Mouse (Mus musculus) left cerebral cortex, adult 2 months (tissue): Measurements from ENCODE around the gene Nod1. TPM values are rescaled to one million over a fixed set of nuclear protein-coding genes. Genes with fewer than 3 reads are reported as not detected.

Experiments
- DNase-seq, 2 experiments: peaks; one replicate each; pipeline ENCODE4 v3.0.0; 2021 to 2022; ENCODE audit warnings: low spot score in 2 of 2, mixed read lengths in 1 of 2; ENCODE audit errors: extremely low spot score in 1 of 2
- H3K27ac ChIP-seq: fragments of 200-600 bp; 2 replicates; pipeline ENCODE4 v1.8.1; 2022
- H3K4me3 ChIP-seq: fragments of 200-600 bp; 2 replicates; pipeline ENCODE4 v1.8.1; 2022
- CTCF ChIP-seq: fragments of 200-600 bp; IDR thresholded peaks from 2 replicates; pipeline ENCODE4 v1.8.1; 2022; ENCODE audit warnings: antibody characterized with exemption, mild to moderate bottlenecking, moderate library complexity
- intact Hi-C: fragments of 180-260 bp; cut with DNase I; formaldehyde crosslinking; loops from one replicate; pipeline ENCODE4 v1.15.1; 2025
- long read RNA-seq, 2 experiments: library from polyadenylated mRNA; stranded (forward); transcript quantifications; one replicate each; pipeline ENCODE4 v2.0.0; 2021; ENCODE audit warnings: borderline mapping rate in 2 of 2
- total RNA-seq, 2 experiments: library from RNA; stranded (reverse); gene quantifications; 2 replicates each; pipeline ENCODE4 v1.2.3; 2021

Gene Nod1
- 1 to 10 TPM; 3.4 to 4.3 TPM for total RNA-seq
- long read RNA-seq, experiment 1, full-length matches to known transcripts = 4 of 8 reads
- long read RNA-seq, experiment 1, partial matches to known transcripts = 1 of 8 reads
- long read RNA-seq, experiment 1, other reads (novel, unspliced or antisense) = 3 of 8 reads
- long read RNA-seq, experiment 2, full-length matches to known transcripts = 11 of 13 reads
- long read RNA-seq, experiment 2, partial matches to known transcripts = 0 of 13 reads
- long read RNA-seq, experiment 2, other reads (novel, unspliced or antisense) = 2 of 13 reads

DNA sequence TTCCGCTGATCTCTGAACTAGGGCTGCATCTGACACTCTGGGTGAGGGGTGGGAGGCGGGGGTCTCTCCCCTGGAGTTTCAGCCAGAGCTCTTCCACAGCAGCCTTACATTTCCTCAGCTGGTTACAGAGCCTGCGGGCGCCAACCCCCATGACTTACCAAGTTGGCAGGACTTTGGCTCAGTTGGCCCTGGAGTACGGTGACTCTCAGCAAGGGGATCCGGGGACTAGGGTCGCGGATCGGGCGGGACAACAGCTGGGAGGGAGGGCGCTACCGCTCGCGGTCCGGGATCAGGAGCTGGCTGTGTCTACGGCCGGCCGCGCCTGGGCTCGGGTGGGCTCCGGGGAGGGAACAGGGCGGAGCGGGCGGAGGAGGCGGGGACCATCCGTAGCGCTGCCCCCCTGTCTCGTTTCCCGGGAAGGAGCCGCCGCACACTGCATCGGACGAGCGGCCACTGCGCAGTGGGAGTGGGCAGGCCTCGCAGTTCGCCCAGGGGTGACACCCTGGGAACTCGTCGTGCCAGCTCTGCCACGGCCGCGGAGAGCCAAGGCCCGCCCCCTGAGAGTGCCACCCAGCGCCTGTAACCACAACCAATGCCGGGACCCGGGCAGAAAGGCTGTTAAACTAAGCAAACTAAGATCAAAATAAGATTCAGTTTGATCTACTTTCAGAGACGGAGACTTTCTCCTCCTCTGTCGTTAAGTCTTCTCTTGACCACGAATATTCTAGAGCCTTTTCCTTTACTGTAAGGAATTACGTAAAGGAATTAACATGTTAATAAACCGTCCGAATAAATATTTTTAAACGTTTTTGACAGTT is at the start of gene Nod1:
Nod1 (minus strand) TSS at position 502 of the 818 bp plus-strand sequence.
- DNase-seq = peak; percentile 48 to 55
- Histone ChIP-seq H3K4me3 (peak within 1 kb of the TSS; percentile 50), H3K27ac (peak within 1 kb of the TSS; percentile 74)
- no peak for TF ChIP-seq CTCF
- intact Hi-C loops = loop anchor here (5.0 kb wide), 1 partner anchor 265 kb away; no protein-coding TSS in a partner anchor

DNA sequence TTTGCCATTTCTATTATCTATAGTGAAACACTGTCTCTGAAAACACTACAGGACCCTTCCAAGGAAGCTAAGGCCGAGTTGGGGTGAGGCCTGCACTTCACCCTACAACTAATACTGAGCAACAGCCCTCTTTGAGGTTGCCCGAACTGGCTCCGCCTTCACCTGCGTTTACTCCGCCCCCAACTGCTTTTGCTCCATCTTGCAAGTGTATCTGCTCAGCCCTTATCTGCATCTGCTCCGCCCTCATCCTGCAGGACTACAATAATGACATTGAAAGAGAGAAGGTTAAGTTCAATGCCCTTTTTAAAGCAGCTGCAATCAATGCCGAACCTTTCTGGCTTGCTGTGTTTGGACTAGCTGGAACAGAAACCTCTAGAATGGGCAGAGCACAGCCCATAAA is 49.4 kb upstream of the Nod1 start:
- DNase-seq = no peak
- no peak for TF ChIP-seq CTCF
- Histone ChIP-seq H3K27ac (no peak overlapping the region), H3K4me3 (no peak overlapping the region)
- intact Hi-C loops = no loop called here

DNA sequence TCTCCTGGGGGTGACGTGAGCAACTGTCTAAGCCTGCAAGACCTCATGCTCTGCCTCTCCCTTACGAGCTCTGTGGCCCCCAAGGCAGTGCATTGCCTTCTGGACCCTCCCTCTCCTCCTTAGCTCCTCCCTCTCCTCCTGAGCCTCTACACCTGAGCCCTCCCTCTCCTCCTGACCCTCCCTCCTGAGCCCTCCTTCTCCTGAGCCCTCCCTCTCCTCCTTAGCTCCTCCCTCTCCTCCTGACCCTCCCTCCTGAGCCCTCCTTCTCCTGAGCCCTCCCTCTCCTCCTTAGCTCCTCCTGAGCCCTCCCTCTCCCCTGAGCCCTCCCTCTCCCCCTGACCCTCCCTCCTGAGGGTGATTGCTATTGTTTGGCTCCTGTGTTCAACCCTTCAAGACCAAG is 46.0 kb upstream of the Nod1 start:
- Histone ChIP-seq H3K4me3 (no peak overlapping the region), H3K27ac (no peak overlapping the region)
- TF ChIP-seq CTCF = no peak
- no peak for DNase-seq
- intact Hi-C loops = loop anchor here (5.0 kb wide), 2 partner anchors 206 to 311 kb away; no protein-coding TSS in a partner anchor

DNA sequence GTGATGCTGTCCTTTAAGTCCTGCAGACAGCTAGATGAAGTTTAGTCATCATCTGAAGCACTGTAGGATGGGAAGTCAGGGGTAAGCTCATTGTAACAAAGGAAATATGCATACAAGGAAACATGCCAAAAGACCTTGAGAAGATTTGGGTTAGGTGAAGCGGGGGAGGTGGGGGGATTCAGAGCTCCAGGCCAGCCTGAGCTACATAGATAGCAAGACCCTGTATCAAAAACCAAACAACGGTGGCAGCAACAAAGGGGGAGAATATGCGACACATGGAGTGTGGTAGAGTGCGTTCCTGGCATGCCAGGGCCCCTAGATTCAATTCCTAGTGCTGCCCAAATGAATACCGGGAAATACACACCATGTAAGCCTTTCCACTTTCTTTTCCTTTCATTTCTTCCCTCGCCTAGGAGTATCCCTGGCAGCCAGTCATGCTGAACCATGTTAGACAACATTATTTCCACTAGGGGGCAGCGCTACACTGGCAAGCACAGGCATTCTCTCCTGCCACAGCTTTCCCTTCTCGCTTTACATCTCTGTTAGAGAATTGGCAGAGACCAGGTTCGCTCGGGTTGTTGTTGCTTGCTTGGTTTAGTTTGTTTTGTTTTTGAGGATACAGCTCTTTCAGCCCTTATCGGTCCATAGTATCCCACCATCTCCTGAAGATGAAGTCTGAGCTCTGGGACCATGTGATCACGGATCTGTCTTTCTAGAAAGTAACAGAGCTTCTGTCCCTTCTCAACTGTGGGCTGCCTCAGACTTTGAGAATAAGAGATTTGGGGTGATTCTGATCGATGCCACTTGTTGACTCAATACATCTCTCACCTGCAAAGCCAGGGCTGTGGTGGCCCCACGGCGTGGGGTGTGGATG is 44.5 kb upstream of the Nod1 start:
- DNase-seq = peak; percentile 38 to 48
- H3K4me3 ChIP-seq = no peak overlapping the region
- intact Hi-C loops = loop anchor here (1.0 to 5.0 kb wide), 5 partner anchors 22 to 310 kb away; no protein-coding TSS in a partner anchor
- no peak overlapping the region for H3K27ac ChIP-seq
- peak; percentile 83 for TF ChIP-seq CTCF

DNA sequence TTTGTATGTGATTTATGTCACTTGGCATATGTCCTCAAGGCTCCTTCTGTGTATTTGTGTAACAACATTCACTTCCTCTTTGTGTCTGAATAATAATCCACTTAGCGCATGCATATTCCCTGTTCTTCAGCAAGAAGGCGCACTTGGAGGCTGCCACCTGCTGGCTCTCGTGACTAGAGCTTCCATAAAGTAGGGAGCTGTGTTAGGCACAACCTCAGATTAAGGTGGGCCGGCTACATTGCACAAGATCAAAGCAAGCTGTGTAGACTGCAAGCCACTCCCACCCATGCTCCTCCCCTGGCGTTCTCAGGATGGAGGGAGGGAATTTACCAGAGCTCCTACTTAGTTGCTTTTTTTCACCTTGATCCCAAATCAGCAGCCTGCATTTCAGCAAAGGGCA is 43.8 kb upstream of the Nod1 start:
- DNase-seq = peak; percentile 41 to 50
- peak; percentile 57 for TF ChIP-seq CTCF
- no peak overlapping the region for H3K4me3 ChIP-seq
- H3K27ac ChIP-seq = no peak overlapping the region
- intact Hi-C loops = loop anchor here (1.0 to 5.0 kb wide), 3 partner anchors 99 to 309 kb away; no protein-coding TSS in a partner anchor

DNA sequence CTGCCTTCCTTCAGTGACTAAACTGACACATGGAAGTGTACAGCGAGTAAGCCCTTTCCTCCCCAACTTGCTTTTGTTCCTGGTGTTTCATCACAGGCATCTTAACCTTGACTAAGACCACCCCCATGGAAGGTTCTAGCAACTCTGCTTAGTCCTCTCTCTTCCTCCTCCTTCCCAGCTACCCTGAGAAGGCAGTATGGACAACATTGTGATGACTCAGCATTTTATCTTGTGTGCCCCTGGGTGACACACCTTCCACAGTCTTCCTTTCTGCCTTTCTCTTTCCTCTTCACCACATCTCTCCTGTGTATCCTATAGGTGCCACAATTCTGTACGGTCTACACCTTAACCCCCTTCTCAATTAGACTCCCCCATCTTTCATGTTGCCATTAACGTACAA is 41.8 kb upstream of the Nod1 start:
- no peak overlapping the region for H3K27ac ChIP-seq
- TF ChIP-seq CTCF = no peak
- DNase-seq = no peak
- H3K4me3 ChIP-seq = no peak overlapping the region
- intact Hi-C loops = no loop called here

DNA sequence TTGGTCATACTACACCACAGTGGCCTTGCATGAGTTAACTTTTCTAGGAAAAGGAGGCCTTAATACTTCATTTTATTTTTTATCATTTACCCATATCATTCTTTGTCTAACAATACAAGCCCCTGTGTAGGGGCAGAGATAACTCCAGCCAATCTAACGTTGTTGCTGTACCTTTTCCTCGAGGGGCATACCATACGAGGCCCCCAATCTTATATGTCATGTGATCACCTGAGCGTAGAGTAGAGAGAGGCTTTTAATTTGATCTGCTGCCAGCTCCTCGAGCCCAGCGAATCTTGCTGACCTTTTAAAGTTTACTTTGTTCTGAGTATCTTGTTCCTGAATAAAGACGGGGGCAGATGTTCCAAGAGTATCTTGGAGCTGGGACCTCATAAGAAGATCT is 40.1 kb upstream of the Nod1 start:
- Histone ChIP-seq H3K27ac (no peak overlapping the region), H3K4me3 (no peak overlapping the region)
- no peak for TF ChIP-seq CTCF
- intact Hi-C loops = no loop called here
- no peak for DNase-seq

DNA sequence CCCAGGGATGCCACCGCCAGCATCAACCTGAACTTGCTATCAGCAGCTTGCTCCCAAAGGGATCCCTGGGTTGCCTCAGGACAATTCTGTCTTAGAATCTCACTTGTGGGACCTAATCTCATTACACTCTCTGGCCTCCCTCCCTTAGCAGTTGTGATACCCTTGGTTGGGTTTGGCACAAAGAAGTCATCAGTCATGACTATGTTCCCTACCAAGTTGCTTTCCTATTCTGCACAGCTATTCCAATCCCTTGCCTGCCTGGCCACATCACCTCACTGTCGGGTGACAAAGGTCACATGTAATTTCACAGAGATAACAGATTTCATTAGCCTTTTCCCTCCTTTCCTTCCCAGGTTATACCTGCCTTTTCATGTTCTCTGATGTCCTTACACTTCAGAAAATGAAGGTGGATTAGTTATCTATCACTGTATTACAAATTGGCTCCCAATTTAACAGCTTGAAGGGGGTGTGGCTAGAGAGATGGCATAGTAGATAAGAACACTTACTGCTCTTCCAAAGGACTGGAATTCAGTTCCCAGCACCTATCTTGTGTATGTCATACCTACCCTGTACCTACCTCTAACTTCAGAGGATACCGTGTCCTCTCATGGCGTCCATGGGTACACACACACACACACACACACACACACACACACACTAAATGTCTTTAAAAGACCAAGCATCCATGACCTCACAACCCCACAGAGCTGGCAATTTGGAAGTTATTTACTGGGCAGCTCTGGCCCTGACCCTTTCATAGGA is 38.1 kb upstream of the Nod1 start:
- Histone ChIP-seq H3K4me3 (no peak overlapping the region), H3K27ac (no peak overlapping the region)
- no peak for DNase-seq
- intact Hi-C loops = no loop called here
- TF ChIP-seq CTCF = no peak

DNA sequence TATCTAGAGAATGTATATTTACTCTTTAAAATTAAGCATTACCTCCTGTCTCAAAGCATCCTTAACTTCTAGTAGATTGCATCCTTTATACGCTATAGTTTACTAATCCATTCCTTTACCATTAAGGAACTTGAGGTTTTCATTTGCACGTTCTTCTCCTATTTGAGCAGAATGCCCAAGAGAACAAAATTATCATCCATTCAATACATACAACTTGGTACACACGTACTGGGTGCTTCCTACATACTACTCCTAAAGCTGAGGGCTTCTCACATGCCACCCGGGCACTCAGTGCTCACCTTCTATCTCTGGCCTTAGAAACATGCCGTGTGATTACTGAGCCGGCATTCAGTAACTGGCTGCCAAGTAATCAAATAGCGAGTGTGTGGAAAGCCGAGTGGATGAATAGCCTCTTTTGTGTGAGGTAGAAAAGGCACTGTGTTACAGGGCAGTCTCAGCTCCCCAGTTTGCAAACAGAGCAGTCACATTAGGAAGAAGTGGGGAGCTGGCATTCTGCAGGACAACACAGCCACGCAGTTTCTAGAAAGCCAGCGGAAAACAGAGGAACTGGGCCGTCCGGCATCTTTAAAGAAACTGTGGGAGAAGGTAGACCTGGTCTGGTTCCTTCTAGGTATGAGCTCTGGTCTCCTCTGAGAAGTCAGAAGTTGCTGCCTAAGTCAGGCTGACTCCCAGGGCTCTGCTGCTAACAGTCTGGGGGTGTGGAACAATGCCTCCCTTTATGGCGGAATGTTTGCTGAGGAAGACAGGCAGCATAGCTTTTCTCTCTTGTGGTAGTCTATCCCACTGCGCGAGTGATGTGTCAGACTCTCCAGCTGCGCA is 37.2 kb upstream of the Nod1 start:
- Histone ChIP-seq H3K27ac (no peak overlapping the region), H3K4me3 (no peak overlapping the region)
- intact Hi-C loops = no loop called here
- no peak for DNase-seq
- TF ChIP-seq CTCF = no peak

DNA sequence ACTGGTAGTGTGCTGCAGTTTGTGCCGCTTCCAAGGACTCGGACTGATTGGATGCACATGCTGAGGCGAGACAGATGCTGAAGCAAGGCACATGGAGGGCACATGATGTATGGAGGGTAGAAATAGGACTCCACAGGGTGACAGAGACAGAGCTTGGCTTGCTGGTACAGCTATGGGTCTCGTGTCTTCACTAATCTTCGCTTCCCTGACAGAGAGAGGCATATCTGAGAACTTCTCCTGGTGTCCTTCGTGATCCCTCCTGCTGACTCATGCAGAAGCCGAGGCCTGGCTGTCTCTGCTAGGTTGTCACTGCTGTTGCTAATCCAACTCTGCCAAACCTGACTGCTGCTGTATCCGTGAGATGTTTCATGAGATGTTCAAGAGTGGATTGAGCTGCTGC is 36.0 kb upstream of the Nod1 start:
- Histone ChIP-seq H3K27ac (no peak overlapping the region), H3K4me3 (no peak overlapping the region)
- intact Hi-C loops = no loop called here
- DNase-seq = no peak
- no peak for TF ChIP-seq CTCF
